Mouse (Mus musculus) hindbrain, embryonic 16.5 days (tissue): ENCODE results near the gene Pou2af1. TPM values are rescaled to one million over a fixed set of nuclear protein-coding genes. Genes with fewer than 3 reads are reported as not detected.
A peak's percentile ranks its signal among the peaks of the same experiment; 100 is the strongest.

Experiments used
- ATAC-seq: fragments of 200-750 bp; cut with Nextera tagmentation; 2 replicates; pipeline ENCODE4 v1.8.0; 2017; ENCODE audit warnings: moderate TSS enrichment, moderate library complexity
- H3K27ac ChIP-seq: fragments of 300-500 bp; sonication (generic); 2 replicates; pipeline ENCODE4 v1.5.1; 2014; ENCODE audit warnings: low read depth, mild to moderate bottlenecking, control low read depth, low read length, moderate library complexity
- H3K27me3 ChIP-seq: fragments of 300-500 bp; sonication (generic); replicated peaks from 2 replicates; pipeline ENCODE4 v1.6.1; 2014; ENCODE audit warnings: low read length; ENCODE audit not compliant: control insufficient read depth, insufficient read depth
- H3K36me3 ChIP-seq: fragments of 300-500 bp; sonication (generic); 2 replicates; pipeline ENCODE4 v1.6.1; 2014; ENCODE audit warnings: mild to moderate bottlenecking, low read length, moderate library complexity, mixed read lengths; ENCODE audit not compliant: control insufficient read depth, insufficient read depth
- H3K4me1 ChIP-seq: fragments of 300-500 bp; sonication (generic); 2 replicates; pipeline ENCODE4 v1.6.1; 2014; ENCODE audit warnings: low read depth, low read length; ENCODE audit not compliant: control insufficient read depth, insufficient read depth
- H3K4me2 ChIP-seq: fragments of 300-500 bp; sonication (generic); 2 replicates; pipeline ENCODE4 v1.6.1; 2014; ENCODE audit warnings: mild to moderate bottlenecking, low read length, control low read depth, moderate library complexity
- H3K4me3 ChIP-seq: fragments of 300-500 bp; sonication (generic); 2 replicates; pipeline ENCODE4 v1.5.1; 2014; ENCODE audit warnings: mild to moderate bottlenecking, low read length, control low read depth, moderate library complexity
- H3K9ac ChIP-seq: fragments of 300-500 bp; sonication (generic); 2 replicates; pipeline ENCODE4 v1.6.1; 2014; ENCODE audit warnings: low read depth, mild to moderate bottlenecking, control low read depth, low read length, moderate library complexity
- H3K9me3 ChIP-seq: fragments of 300-500 bp; sonication (generic); 2 replicates; pipeline ENCODE4 v1.6.1; 2014; ENCODE audit warnings: mild to moderate bottlenecking, low read length, moderate library complexity; ENCODE audit not compliant: control insufficient read depth
- WGBS: fragments of 180-500 bp; shearing (Covaris S2); extraction: QIAGEN DNeasy Blood & Tissue Kit; methylation state at CpG from one replicate; pipeline ENCODE4 v1.1.7; 2014; 5-methylcytosine and 5-hydroxymethylcytosine counted together
- polyA plus RNA-seq: library from polyadenylated mRNA; unstranded; fragments of >200 nt; fragmentation: Nextera tagmentation; extraction: Ambion mirVana; gene quantifications from 2 replicates; pipeline ENCODE4 v1.2.1, GENCODE M21; 2015

The Pou2af1 gene
- polyA plus RNA-seq, 1 experiment from 2014 or later, result 0.30 TPM

DNA sequence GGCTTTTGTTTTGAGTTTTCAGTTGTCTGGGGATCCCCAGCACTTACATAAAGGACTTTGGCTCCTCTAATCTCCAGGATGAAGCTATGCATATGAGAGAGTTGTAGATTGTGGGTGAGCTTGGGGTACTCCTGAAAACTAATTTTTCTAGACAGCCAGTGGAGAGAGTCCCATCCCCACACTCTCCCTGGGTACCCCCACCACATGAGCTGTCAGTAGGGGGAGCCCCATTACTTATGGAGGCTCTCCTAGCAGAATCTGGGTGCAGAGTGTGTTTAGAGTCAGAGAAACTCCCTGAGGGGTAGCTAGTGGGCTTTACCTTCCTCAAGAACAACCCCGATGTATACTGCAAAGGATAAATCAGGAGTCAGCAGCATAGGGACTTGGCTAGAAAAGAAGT lies 35.2 kb upstream of the Pou2af1 start:
- ATAC-seq, result no peak
- H3K27ac ChIP-seq, result no peak overlapping the region
- no peaks in the 10 kb centered on the region for H3K9me3 ChIP-seq
- 94% methylated on average over 1 of the region's 1 CpGs for WGBS
- H3K36me3 ChIP-seq, result no peaks in the 10 kb centered on the region
- no peak overlapping the region for H3K9ac ChIP-seq
- no peak overlapping the region for H3K4me3 ChIP-seq
- H3K27me3 ChIP-seq, result no peaks in the 10 kb centered on the region
- no peak overlapping the region for H3K4me2 ChIP-seq
- no peaks in the 10 kb centered on the region; the same call in 1 of the 2 replicates for H3K4me1 ChIP-seq

DNA sequence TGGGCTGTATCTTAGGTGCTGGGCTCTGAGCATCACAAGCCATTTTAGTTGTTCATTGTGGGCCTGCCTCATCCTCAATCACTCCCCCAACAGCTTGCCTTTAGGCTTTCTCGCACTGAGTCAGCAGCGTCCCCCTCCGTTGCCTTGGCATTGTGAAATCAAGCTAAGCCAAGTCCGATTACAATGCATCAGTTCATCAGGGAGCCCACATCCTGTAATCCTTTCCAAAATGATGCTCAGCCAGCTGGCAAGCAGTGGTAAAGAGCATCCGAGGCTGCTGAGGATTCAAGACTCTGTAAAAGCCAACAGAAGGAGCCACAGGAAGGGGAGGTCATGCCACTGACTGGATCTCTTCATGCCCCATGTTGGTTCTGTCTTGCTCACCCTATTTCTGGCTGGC lies 32.9 kb upstream of the Pou2af1 start:
- Histone ChIP-seq H3K9me3 (no peaks in the 10 kb centered on the region), H3K4me2 (no peak overlapping the region), H3K9ac (no peak overlapping the region), H3K27me3 (no peaks in the 10 kb centered on the region), H3K4me3 (no peak overlapping the region), H3K27ac (no peak overlapping the region), H3K36me3 (no peaks in the 10 kb centered on the region), H3K4me1 (no peaks in the 10 kb centered on the region; the same call in 1 of the 2 replicates)
- WGBS, result 41% methylated on average over 5 of the region's 5 CpGs
- ATAC-seq, result peak; percentile 96

DNA sequence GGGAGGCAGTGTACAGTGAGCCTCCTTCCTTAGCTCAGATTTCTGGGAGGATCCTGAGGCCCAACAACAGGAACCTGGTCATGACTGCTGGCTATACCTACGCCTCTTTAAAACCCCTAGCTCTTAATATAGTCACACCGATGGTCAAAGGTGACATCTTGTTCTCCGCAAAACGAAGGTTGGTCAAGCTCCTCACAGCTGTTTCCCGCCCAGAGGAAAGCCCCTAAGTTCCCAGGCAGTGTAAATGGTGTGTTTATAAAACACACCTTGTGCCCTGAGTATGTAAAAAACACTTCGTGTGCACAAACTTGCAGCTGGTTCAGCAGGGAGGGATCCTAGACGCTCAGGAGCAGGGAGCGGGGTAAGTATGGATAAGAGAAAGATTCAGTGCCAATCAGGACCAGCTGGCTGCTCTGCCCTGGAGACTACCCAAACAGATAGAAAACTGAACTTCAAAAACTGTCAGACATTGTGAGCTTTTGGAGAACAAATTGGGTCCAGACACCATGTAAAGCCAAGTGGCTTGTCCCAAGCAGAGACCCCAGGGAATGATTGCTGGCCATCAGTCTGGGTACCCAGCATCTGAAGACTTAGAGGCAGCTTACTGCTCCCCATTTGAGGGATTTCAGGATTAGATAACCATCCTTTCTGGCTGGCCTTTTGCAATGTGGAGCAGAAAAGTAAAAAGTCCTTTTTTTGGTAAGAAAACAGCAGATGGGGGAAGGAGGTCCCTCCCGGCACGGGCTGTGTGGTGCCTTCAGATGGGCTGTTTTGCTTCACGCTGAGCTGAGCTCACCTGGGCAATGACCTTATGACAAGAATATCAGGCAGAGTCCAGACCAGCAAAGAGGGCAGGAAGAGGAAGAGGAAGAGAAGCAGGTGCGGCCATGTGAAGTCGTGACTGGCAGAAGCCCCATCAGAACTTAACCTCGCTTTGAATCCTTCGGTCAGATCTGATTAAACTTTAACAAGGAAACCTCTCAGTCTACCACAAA lies 30.5 kb upstream of the Pou2af1 start:
- no peak overlapping the region for H3K4me3 ChIP-seq
- H3K36me3 ChIP-seq, result no peaks in the 10 kb centered on the region
- ATAC-seq, result no peak; the same call in 1 of the 2 replicates
- H3K9ac ChIP-seq, result no peak overlapping the region
- no peaks in the 10 kb centered on the region for H3K27me3 ChIP-seq
- no peaks in the 10 kb centered on the region; the same call in 1 of the 2 replicates for H3K4me1 ChIP-seq
- H3K4me2 ChIP-seq, result no peak overlapping the region
- H3K9me3 ChIP-seq, result no peaks in the 10 kb centered on the region
- H3K27ac ChIP-seq, result no peak overlapping the region
- 89% methylated on average over 15 of the region's 15 CpGs for WGBS

DNA sequence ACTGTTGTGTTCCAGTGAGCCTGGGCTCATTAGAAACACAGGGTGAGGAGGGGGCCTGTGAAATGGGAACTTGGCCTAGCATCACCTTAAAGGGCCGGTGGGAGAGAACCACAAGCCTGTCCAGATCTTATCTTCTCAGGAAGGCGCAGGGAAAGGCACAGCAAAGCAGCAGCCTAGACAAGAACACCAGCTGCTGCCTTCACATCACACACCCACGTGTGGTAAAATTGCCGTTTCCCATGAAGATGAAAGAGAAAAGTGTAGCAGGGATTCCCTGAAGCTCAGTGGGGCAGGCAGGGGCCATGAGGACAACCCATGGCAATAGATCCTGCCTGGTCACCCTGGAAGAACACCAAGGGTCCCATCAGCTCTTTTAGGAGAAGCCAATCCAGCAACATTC lies 28.1 kb upstream of the Pou2af1 start:
- Histone ChIP-seq H3K27ac (no peak overlapping the region), H3K4me3 (no peak overlapping the region), H3K9ac (no peak overlapping the region), H3K4me2 (no peak overlapping the region), H3K4me1 (no peaks in the 10 kb centered on the region; the same call in 1 of the 2 replicates), H3K36me3 (no peaks in the 10 kb centered on the region), H3K27me3 (no peaks in the 10 kb centered on the region), H3K9me3 (no peaks in the 10 kb centered on the region)
- WGBS, result 81% methylated on average over 4 of the region's 4 CpGs
- no peak for ATAC-seq

DNA sequence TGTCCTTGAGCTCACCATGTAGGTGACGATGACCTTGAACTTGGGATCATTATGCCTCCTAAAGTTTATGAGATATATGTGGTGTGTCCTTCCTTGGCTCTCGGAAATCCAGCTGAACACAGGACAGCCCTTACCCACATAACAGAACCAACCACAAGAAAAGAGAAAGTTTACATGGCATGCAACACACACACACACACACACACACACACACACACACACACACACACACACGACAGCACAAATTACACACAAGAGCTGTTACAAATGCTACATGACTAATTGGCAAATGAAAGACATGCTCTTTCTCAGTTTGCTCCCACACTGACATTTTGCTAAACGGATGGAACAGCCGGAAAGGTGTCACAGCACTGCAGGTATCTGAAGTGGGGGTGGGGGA lies 27.6 kb upstream of the Pou2af1 start:
- Histone ChIP-seq H3K27me3 (no peaks in the 10 kb centered on the region), H3K4me2 (no peak overlapping the region), H3K4me1 (no peaks in the 10 kb centered on the region; the same call in 1 of the 2 replicates), H3K27ac (no peak overlapping the region), H3K4me3 (no peak overlapping the region), H3K36me3 (no peaks in the 10 kb centered on the region), H3K9me3 (no peaks in the 10 kb centered on the region), H3K9ac (no peak overlapping the region)
- 80% methylated on average over 5 of the region's 5 CpGs for WGBS
- ATAC-seq, result no peak

DNA sequence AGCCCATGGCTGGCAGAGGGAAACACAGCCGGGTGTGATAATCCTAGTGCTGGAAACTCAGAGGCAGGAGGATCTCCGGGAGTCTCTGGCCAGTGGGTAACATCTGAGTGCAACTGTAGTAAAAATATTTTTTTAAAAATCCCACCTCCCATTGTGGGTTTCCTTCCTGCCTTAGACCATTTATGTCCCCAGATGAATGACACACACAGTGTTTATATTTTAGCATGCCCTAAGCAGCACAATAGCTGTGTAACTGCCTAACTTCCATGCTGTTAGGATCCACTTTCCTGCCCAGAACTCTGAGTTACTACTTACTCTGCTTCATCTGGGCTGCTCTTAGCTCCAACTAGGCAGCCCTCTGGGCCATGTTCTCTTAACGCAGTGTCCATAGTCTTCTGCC lies 22.9 kb upstream of the Pou2af1 start:
- WGBS, result 88% methylated on average over 3 of the region's 3 CpGs

DNA sequence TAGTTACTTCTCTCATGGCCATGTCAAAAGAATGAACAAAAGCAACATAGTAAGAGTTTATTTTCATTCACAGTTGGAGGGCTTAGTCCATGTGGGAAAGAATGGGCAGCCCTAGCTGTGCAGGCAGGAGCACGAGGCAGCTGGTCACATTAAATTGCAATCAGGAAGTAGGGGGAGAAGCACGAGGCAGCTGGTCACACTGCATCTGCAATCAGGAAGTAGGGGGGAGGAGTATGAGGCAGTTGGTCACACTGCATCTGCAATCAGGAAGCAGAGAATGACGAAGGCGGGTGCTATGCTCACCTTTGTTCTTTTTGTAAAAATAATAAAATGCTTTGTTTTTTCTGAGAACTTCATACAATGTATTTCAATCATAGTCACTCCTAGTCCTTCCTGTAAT lies 18.7 kb upstream of the Pou2af1 start:
- 68% methylated on average over 4 of the region's 4 CpGs for WGBS
- Histone ChIP-seq H3K4me1 (no peaks in the 10 kb centered on the region), H3K27ac (no peak overlapping the region), H3K27me3 (no peaks in the 10 kb centered on the region), H3K9me3 (no peaks in the 10 kb centered on the region), H3K36me3 (no peaks in the 10 kb centered on the region), H3K9ac (no peak overlapping the region), H3K4me2 (no peak overlapping the region), H3K4me3 (no peak overlapping the region)
- ATAC-seq, result no peak

More for the DNA sequence above, 22.9 kb upstream of the Pou2af1 start:
- no peak for ATAC-seq
- H3K4me2 ChIP-seq, result no peak overlapping the region
- H3K27ac ChIP-seq, result no peak overlapping the region
- no peaks in the 10 kb centered on the region for H3K36me3 ChIP-seq
- H3K9ac ChIP-seq, result no peak overlapping the region
- no peaks in the 10 kb centered on the region for H3K9me3 ChIP-seq
- H3K4me3 ChIP-seq, result no peak overlapping the region
- no peaks in the 10 kb centered on the region; the same call in 1 of the 2 replicates for H3K4me1 ChIP-seq
- H3K27me3 ChIP-seq, result no peaks in the 10 kb centered on the region

DNA sequence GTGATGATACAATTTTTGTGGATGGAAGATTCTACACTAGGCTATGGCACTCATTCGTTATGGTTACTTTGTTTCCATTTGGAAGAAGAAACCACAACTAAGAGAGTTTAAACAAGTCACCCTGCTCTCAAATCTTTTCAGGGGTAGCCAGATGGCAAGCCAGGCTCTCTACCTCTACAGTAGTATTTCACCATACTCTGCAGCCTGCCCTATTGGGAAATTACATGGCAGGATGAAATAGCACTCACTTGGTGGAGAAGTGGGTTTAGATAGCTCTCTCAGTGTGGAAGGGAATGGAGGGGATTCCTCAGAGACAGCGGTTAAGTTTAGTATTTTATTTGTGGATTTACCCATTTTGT lies 4.6 kb upstream of the Pou2af1 start:
- 80% methylated on average over 2 of the region's 2 CpGs for WGBS

DNA sequence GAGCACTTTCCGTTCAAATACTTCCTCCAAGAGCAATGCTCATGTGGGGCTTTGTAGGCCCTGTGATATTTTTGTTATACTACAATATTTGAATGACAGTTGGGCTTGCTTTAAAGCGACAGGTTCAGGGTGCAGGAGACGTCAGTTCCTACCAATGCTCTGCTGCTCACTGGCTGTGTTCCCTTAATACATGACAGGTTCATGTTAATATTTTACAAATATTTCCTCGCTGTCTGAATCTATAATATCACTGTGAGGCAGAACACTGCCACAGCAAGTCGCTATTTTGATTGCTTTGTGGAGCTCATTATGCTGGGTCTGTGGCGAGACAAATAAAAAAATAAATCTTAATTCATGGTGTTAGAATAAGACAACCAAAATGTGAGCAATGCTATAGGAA lies 2.3 kb upstream of the Pou2af1 start:
- Histone ChIP-seq H3K9me3 (no peaks in the 10 kb centered on the region), H3K27ac (no peak overlapping the region), H3K36me3 (no peaks in the 10 kb centered on the region), H3K4me3 (no peak overlapping the region), H3K4me2 (no peak overlapping the region), H3K27me3 (no peaks in the 10 kb centered on the region), H3K9ac (no peak overlapping the region), H3K4me1 (no peaks in the 10 kb centered on the region)
- no peak for ATAC-seq
- 73% methylated on average over 6 of the region's 6 CpGs for WGBS

More for the DNA sequence above, 4.6 kb upstream of the Pou2af1 start:
- Histone ChIP-seq H3K4me1 (no peaks in the 10 kb centered on the region), H3K36me3 (no peaks in the 10 kb centered on the region), H3K4me3 (no peak overlapping the region), H3K9me3 (no peaks in the 10 kb centered on the region), H3K27ac (no peak overlapping the region), H3K9ac (no peak overlapping the region), H3K27me3 (no peaks in the 10 kb centered on the region), H3K4me2 (no peak overlapping the region)
- no peak for ATAC-seq
